Mouse (Mus musculus) liver, adult 2 months (tissue): ENCODE measurements around the gene Gm15557. TPM values are rescaled to one million over a fixed set of nuclear protein-coding genes. Genes with fewer than 3 reads are reported as not detected.

Source experiments
- DNase-seq: peaks from one replicate; pipeline ENCODE4 v3.0.0-alpha.2; 2011; ENCODE audit warnings: low read depth, low spot score; ENCODE audit errors: extremely low read depth
- H3K27ac ChIP-seq: fragments of 200-500 bp; replicated peaks from 2 replicates; pipeline ENCODE4 v1.5.1; 2012; ENCODE audit warnings: low read depth, mild to moderate bottlenecking, control low read depth, inconsistent platforms, low read length; ENCODE audit not compliant: insufficient read depth
- H3K27me3 ChIP-seq: fragments of 200-500 bp; 2 replicates; pipeline ENCODE4 v1.6.1; 2012; ENCODE audit warnings: mild to moderate bottlenecking, moderate library complexity, low read length, inconsistent platforms; ENCODE audit not compliant: control insufficient read depth, insufficient read depth
- H3K36me3 ChIP-seq: fragments of 200-500 bp; 2 replicates; pipeline ENCODE4 v1.6.1; 2012; ENCODE audit warnings: low read length, inconsistent platforms; ENCODE audit not compliant: control insufficient read depth, insufficient read depth
- H3K4me1 ChIP-seq: fragments of 200-500 bp; 2 replicates; pipeline ENCODE4 v1.6.1; 2011; ENCODE audit warnings: low read length; ENCODE audit not compliant: control insufficient read depth, insufficient read depth
- H3K4me3 ChIP-seq: fragments of 200-500 bp; 2 replicates; pipeline ENCODE4 v1.5.1; 2011; ENCODE audit warnings: low read depth, mild to moderate bottlenecking, control low read depth, low read length, moderate library complexity; ENCODE audit not compliant: insufficient read depth
- H3K79me2 ChIP-seq: fragments of 200-500 bp; 2 replicates; pipeline ENCODE4 v1.6.1; 2012; ENCODE audit warnings: inconsistent platforms, mild to moderate bottlenecking, low read length, moderate library complexity; ENCODE audit not compliant: control insufficient read depth, insufficient read depth
- H3K9ac ChIP-seq: fragments of 200-500 bp; 2 replicates; pipeline ENCODE4 v1.6.1; 2012; ENCODE audit warnings: low read depth, mild to moderate bottlenecking, control low read depth, inconsistent platforms, low read length
- CTCF ChIP-seq: fragments of 200-500 bp; IDR thresholded peaks from 2 replicates; pipeline ENCODE4 v1.5.1; 2011; ENCODE audit warnings: low read depth, low read length, control low read depth
- POLR2A ChIP-seq: fragments of 200-500 bp; IDR thresholded peaks from 2 replicates; pipeline ENCODE4 v1.6.1; 2011; ENCODE audit warnings: low read length, control low read depth; ENCODE audit not compliant: insufficient read depth; ENCODE audit errors: extremely low read depth
- WGBS: fragments of 180-500 bp; shearing (Covaris S2); methylation state at CpG from one replicate; pipeline ENCODE4 v1.1.7; 2018; 5-methylcytosine and 5-hydroxymethylcytosine counted together
- polyA plus RNA-seq: library from polyadenylated mRNA; depleted of rRNA; stranded (reverse); fragments of >200 nt; gene quantifications from 2 replicates; pipeline ENCODE4 v1.2.3, GENCODE M21; 2012; rRNA removed
- total RNA-seq: library from RNA; depleted of rRNA; stranded (reverse); fragments of >200 nt; gene quantifications from 2 replicates; pipeline ENCODE4 v1.2.3, GENCODE M21; 2014; rRNA removed

The Gm15557 gene
- total RNA-seq = not detected in 2 replicates
- not detected in 2 replicates for polyA plus RNA-seq

GRCm38 (mm10) chr2:155940681-155941080 is at the start of gene Gm15557:
Gene Gm15557 (plus strand): TSS chr2:155940728.
- DNase-seq = no peak
- WGBS = 86% methylated on average over 3 of the region's 3 CpGs
- TF ChIP-seq POLR2A = no peak
- TF ChIP-seq CTCF = no peak
- Histone ChIP-seq H3K27me3 (no peaks in the 10 kb centered on the region), H3K36me3 (no peaks in the 10 kb centered on the region), H3K4me3 (no peak within 1 kb of the TSS), H3K4me1 (no peaks in the 10 kb centered on the region), H3K79me2 (no peaks in the 10 kb centered on the region), H3K27ac (no peak within 1 kb of the TSS), H3K9ac (no peak within 1 kb of the TSS)

- peaks cover 3% of the 10 kb centered on the region; the same call in 1 of the 2 replicates for H3K36me3 ChIP-seq
- TF ChIP-seq POLR2A = no peak
- no peak for TF ChIP-seq CTCF
- 27% methylated on average over 13 of the region's 13 CpGs for WGBS
Measured at GRCm38 (mm10) chr2:155894307-155895045, 46.1 kb upstream of the Gm15557 start.

GRCm38 (mm10) chr2:155895046-155895735 is 45.3 kb upstream of the Gm15557 start:
- H3K4me3 ChIP-seq = no peak overlapping the region
- no peaks in the 10 kb centered on the region for H3K79me2 ChIP-seq
- H3K9ac ChIP-seq = peak overlapping the region; percentile 19; the same call in 1 of the 2 replicates
- peaks cover 16% of the 10 kb centered on the region for H3K4me1 ChIP-seq
- H3K27me3 ChIP-seq = no peaks in the 10 kb centered on the region
- H3K27ac ChIP-seq = peak overlapping the region; percentile 94
- TF ChIP-seq CTCF (no peak), POLR2A (no peak)
- peak; percentile 94 for DNase-seq
- peaks cover 3% of the 10 kb centered on the region; the same call in 1 of the 2 replicates for H3K36me3 ChIP-seq
- WGBS = 23% methylated on average over 16 of the region's 16 CpGs

More at GRCm38 (mm10) chr2:155894307-155895045, 46.1 kb upstream of the Gm15557 start:
- Histone ChIP-seq H3K27me3 (no peaks in the 10 kb centered on the region), H3K9ac (peak overlapping the region; percentile 57), H3K27ac (peak overlapping the region; percentile 94), H3K4me1 (peaks cover 16% of the 10 kb centered on the region), H3K4me3 (peak overlapping the region; percentile 40), H3K79me2 (no peaks in the 10 kb centered on the region)
- peak; percentile 88 for DNase-seq

- peak; percentile 77 for DNase-seq
Measured at GRCm38 (mm10) chr2:155902989-155903631, 37.4 kb upstream of the Gm15557 start.

GRCm38 (mm10) chr2:155903632-155904008 is 36.9 kb upstream of the Gm15557 start:
- Histone ChIP-seq H3K36me3 (peaks cover 3% of the 10 kb centered on the region), H3K27ac (0 out of 2 replicates have a peak overlapping the region, but pooled peaks have one; percentile 12), H3K27me3 (no peaks in the 10 kb centered on the region), H3K79me2 (no peaks in the 10 kb centered on the region; the same call in 1 of the 2 replicates), H3K4me1 (peaks cover 10% of the 10 kb centered on the region), H3K9ac (no peak overlapping the region), H3K4me3 (no peak overlapping the region)
- 28% methylated on average over 6 of the region's 6 CpGs for WGBS
- TF ChIP-seq POLR2A = no peak
- no peak for TF ChIP-seq CTCF
- DNase-seq = peak; percentile 58

More at GRCm38 (mm10) chr2:155902989-155903631, 37.4 kb upstream of the Gm15557 start:
- Histone ChIP-seq H3K4me3 (no peak overlapping the region), H3K27me3 (no peaks in the 10 kb centered on the region), H3K9ac (no peak overlapping the region), H3K79me2 (no peaks in the 10 kb centered on the region; the same call in 1 of the 2 replicates), H3K4me1 (peaks cover 10% of the 10 kb centered on the region), H3K36me3 (peaks cover 3% of the 10 kb centered on the region), H3K27ac (no peak overlapping the region)
- WGBS = 53% methylated on average over 16 of the region's 16 CpGs
- no peak for TF ChIP-seq CTCF
- no peak for TF ChIP-seq POLR2A
